Mouse (Mus musculus) frontal cortex, postnatal 14 days (tissue): ENCODE measurements around the gene Vps35l.

Experiments
- DNase-seq, 2 experiments: peaks; one replicate each; pipeline ENCODE4 v3.0.0; 2022; ENCODE audit warnings: low spot score in 2 of 2

Gene Vps35l

GRCm38 (mm10) chr7:118733225-118733624 is 6.8 kb upstream of the Vps35l start:
- DNase-seq: no peak

DNA sequence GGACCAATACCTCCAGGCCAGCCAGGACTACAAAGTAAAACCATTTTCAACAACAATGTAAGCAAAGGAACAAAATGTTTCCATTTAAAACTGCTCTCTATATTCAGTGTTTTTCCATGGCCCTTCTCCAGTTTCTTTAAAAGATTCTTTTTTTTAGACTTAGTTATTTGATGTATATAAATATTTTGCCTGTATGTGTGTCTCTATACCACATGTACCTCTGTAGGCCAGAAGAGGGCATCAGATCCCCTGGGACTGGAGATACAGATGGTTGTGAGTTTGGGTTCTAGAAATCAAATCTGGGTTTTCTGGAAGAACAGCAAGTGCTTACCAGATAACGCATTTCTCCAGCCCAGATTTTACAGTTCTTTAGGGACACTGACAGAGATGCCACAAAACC is 1.3 kb upstream of the Vps35l start:
- no peak for DNase-seq

DNA sequence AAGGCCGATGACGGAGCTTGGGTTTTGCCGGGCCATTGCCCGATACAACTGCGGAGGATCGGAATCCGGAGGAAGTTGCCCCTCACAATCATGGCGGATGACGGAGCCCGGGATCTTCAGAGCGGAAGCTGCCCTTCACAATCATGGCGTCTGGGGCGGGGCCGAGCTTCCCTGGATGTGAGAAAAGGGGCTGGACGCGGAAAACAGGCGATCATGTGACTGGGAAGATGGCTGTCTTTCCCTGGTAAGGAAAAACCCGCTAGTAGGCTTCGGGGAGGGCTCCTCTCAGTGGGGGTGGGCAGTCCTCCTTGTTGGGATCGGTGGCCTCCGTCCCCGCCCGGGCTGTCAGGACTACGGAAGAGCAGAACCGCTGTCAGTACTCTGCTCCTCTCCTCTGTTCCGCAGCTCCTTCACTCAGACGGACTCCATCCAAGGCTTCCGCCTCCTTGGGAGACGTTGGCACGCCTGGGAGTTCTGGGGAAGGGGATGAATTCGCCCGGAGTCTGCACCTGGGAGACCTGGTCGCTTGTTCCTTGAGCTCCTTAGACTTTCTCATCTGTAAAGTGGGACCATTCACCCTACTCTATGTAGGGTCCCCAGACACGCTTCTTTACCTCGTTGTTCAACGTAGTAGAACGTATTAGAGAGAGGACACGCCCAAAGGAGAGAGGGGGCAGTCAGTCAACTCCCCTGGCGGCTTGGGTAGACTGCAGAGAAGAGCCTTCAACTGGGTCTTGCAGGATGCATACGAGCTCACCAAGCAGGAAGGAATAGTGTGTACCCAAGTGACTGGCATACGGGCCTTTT is 709 bp downstream of the Vps35l start:
- peak; percentile 91 to 95 for DNase-seq

- DNase-seq: no peak
These were observed 2.3 kb downstream of the Vps35l start for GRCm38 (mm10) chr7:118742278-118742677.

GRCm38 (mm10) chr7:118744766-118745165 is 4.7 kb downstream of the Vps35l start:
- DNase-seq: no peak

DNA sequence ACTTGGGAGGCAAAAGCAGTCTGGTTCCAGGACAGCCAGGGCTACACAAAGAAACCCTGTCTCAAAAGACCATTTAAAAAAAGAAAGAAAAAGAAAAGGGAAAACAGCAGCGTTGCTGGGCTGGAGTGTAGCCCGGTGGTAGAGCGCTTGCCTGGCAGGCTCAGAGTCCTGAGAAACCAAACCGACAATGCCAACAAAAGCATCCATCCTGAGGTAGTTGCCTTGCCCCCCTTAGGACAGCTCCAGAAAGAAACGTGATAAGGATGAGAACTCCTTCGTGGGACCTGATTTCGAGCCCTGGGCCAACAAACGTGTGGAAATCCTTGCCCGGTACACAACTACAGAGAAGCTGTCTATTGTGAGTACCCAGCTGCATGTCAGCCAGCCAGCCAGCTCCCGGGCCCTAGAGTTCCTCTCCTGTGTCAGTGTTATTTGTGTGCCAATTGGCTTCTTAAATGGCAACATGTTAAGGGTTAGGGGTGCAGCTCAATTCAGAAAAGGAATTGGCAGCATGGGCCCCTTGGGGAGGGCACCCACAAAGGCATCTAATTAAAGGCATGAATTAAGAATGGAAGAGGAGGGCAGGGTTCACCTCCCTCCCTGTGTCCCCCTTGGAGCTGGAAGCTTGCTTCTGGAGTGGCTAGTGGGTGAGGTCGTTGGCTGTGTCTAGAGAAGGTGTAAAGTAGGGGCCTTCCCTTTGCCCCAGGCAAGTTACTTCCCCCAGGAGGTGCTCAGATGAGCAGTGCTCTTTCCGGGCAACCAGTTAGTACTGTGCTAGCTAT is 8.1 kb downstream of the Vps35l start:
- DNase-seq: peak; percentile 21 to 23

- DNase-seq: no peak
These were observed 9.7 kb downstream of the Vps35l start for GRCm38 (mm10) chr7:118749706-118750105.

DNA sequence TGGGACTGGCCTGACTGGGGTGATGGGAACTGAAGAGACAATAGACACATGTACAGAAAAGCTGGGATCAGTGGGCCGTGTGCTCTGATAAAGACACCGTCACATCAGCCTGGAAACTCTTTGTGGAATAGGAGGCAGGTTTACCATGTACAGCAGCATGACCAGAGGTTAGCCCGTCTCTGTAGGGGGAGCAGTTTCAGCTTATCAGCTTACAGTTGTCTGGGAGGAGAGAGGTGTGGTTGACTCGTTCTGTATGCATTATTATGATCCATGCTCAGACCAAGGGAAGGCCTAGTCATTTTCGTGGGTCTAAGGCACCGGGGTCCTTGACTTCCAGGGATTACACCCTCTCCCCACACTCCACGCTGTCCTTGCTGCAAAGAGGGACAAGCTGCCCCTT is 11.6 kb downstream of the Vps35l start:
- DNase-seq: no peak

GRCm38 (mm10) chr7:118755756-118756155 is 15.7 kb downstream of the Vps35l start:
- DNase-seq: no peak

- DNase-seq: no peak
These were observed 16.7 kb downstream of the Vps35l start for GRCm38 (mm10) chr7:118756490-118757265.

DNA sequence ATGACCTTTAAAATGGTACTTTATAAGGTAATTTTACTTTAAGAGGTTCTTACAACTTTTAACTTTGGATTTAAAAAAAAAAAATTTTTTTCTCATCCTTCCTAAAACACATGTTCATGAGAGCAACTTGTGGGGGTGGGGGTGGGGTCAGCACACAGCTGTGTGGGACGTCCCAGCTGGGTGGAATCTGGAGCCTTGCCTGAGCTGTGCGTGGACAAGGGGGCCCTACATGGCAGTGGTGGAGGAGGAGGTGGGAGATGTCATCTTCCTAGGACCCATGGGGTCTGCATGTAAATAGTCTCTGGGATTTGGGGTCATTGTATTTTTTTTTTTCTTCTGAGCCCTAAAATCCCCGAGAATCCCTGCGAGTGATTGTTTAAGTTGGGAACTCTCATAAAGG is 18.3 kb downstream of the Vps35l start:
- no peak for DNase-seq

GRCm38 (mm10) chr7:118759372-118759771 is 19.3 kb downstream of the Vps35l start:
- no peak for DNase-seq

GRCm38 (mm10) chr7:118763939-118764338 is 23.9 kb downstream of the Vps35l start:
- no peak for DNase-seq

DNA sequence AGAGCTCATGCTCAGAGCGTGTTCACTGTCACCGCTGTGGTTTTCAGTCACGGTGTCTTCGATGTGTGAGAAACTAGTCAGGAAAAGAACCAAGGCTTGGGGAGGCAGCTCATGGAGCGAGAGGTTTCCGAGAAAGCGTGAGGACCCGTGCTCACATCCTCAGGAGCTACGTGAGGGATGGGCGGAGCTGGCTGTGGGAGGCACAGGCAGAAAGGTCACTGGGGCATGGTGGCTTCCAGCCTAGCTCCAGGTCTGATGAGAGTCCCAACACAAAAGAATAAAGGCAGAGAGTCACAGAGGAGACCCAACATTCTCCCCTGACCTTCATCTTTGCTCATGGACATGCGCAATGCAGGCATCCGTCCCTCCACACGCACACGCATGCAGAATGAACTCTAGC is 24.7 kb downstream of the Vps35l start:
- DNase-seq: no peak

- no peak for DNase-seq
These were observed 25.6 kb downstream of the Vps35l start for GRCm38 (mm10) chr7:118765604-118766003.

DNA sequence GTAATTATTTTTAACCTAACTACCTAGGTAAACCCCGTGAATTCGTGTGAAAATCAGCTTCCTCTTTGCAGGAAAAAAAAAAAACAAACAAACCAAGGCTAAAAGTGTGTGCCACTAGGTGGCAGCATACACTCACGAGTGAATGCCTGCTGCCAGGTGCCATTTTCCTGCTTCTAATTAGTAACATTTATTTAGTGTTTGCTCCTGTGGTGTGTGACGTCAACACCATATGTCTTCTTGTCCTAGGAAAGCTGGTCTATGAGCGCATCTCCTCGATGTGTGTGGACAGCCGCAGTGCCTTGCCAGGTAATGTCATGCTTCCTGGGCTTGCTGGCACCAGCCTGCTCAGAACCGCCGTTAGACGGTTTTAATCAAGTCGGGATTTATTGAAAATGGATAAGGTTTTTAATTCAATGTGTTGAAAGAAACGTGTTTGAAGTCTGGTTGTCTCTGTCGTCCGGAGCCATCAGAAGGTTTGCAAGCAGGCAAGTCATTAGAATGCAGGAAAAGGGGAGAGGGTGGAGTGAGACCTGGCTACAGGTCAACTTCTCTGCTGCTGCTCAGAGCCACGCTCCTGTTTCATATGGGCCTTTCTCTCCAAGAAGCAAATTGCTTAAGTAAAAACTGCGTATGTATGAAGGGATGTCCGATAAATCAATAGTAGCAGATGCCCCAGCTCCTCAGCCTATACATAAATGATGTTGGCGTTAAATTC is 26.2 kb downstream of the Vps35l start:
- DNase-seq: peak; percentile 23 to 42

GRCm38 (mm10) chr7:118766834-118767224 is 26.8 kb downstream of the Vps35l start:
- no peak for DNase-seq

DNA sequence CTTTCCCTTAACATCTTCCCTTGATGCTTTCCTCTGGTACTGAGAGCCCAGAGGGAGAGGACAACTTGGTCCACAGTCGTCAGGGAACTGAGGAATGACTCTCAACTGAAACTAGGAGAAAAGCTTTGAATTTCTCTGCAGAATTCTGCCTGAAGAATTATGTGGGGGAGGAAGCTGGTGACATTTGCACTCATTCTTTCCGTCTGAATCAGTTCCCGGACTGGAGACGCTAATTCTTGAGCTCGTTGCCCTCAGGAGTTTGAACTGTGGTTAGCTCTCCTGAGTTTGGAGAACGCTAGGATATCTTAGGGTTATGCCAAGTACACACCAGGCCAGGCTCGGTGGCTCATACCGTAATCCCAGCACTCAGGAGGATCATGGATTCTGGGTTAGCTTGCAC is 29.2 kb downstream of the Vps35l start:
- no peak for DNase-seq

DNA sequence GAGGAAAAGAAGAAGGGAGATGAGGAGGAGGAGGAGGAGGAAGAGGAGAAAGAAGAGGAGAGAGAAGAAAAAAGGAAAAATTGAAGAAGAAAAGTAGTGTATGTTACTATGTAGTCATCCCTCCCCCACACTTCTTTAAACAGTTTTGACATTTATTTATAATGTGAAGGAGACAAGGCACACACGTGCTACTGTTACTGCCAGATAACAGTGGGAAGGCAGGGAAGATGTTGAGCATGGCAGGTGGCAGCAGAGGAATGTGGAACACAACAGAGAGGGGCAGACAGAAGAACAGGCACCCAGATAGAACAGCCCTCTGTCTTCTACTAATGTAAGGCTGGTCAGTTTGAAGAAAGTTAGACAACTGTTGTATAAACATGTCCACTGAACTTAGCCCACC is 29.6 kb downstream of the Vps35l start:
- no peak for DNase-seq

GRCm38 (mm10) chr7:118773027-118773426 is 33.0 kb downstream of the Vps35l start:
- no peak for DNase-seq

GRCm38 (mm10) chr7:118775991-118776390 is 36.0 kb downstream of the Vps35l start:
- DNase-seq: no peak

GRCm38 (mm10) chr7:118776491-118776890 is 36.5 kb downstream of the Vps35l start:
- DNase-seq: no peak
